In genomic region chr9:45660191-45660590, GRCm38 (mm10) we compare ENCODE assay signal across 20 mouse cellular contexts.
DNase-seq lines count a peak whose midpoint lies in the region.
"Had no signal": no experiment of that assay in that cellular context is flagged by ENCODE, and none has a peak within 500 bp of the region (broad histone marks: within the 10 kb centered on the region; RNA-seq: fewer than 3 reads in every experiment).

No protein-coding gene starts in this region.

- peak; percentile 7 to 14 for DNase-seq in heart, postnatal 10 days
- DNase-seq in heart, postnatal 25 days (ENCODE audit: low spot score) = no peak
- peak; percentile 1 for DNase-seq in lung, postnatal 36 days
- no peak for DNase-seq in lung, postnatal 4 days
- DNase-seq in 3T3-L1 (ENCODE audit: low read depth, low spot score) = peak; percentile 78
- peak; percentile 18 for DNase-seq in NIH3T3 (ENCODE audit: low read depth)
- no peak for DNase-seq in frontal cortex, postnatal 36 days (ENCODE audit: low spot score in 2 of 2)
- DNase-seq: adrenal gland, postnatal 25 days; cerebellum, adult 11-12 months; gastrocnemius, adult 2 months; gastrocnemius, postnatal 36 days; heart, adult 18-20 months; kidney, adult 9 months; kidney, postnatal 25 days; liver; lung, adult 2 months; lung, postnatal 14 days; retina, postnatal 1 day; right cerebral cortex, postnatal 14 days; thymus, postnatal 4 days had no signal

- intact Hi-C loops in heart, postnatal 10 days (cut with DNase I) = no loop called here
- intact Hi-C loops in heart, postnatal 25 days (cut with DNase I) = no loop called here

Comparison
In these comparisons a context has a peak if more than half of its experiments do, and no peak if none do; other contexts are left out.
1. DNase-seq: peak in heart, postnatal 10 days (2 of 2), lung, postnatal 36 days (single experiment), 3T3-L1 (single experiment) and NIH3T3 (single experiment); none in heart, postnatal 25 days (single experiment), lung, postnatal 4 days (0 of 2) and frontal cortex, postnatal 36 days (0 of 2).